Mouse (Mus musculus): Measurements from ENCODE around the gene Slc5a10. TPM values are rescaled to one million over a fixed set of nuclear protein-coding genes. Genes with fewer than 3 reads are reported as not detected.

Slc5a10 gene
- polyA plus RNA-seq, 1 experiment, result 0.27 TPM

GRCm38 (mm10) chr11:61745781-61746180 is 25.2 kb upstream of the Slc5a10 start:
- 95% methylated on average over 9 of the region's 9 CpGs for WGBS
- H3K27ac ChIP-seq (ENCODE audit: control insufficient read depth, insufficient read depth, low read length), result no peak overlapping the region
- no peak for DNase-seq
- H3K27me3 ChIP-seq (ENCODE audit: control insufficient read depth, insufficient read depth, low read length), result no peaks in the 10 kb centered on the region
- TF ChIP-seq CTCF (IDR thresholded peaks at IDR 0.05; ENCODE audit: borderline replicate concordance, control insufficient read depth, extremely low read depth, insufficient read depth, low read length, poor library complexity), result no peak
- TF ChIP-seq POLR2A (IDR thresholded peaks at IDR 0.05; ENCODE audit: control insufficient read depth, extremely low read depth, insufficient read depth, low read length, poor library complexity), result no peak
- no peaks in the 10 kb centered on the region for H3K4me1 ChIP-seq (replicated peaks; ENCODE audit: control insufficient read depth, insufficient read depth, low read length)
- H3K36me3 ChIP-seq (ENCODE audit: control insufficient read depth, insufficient read depth, low read length), result peaks cover 49% of the 10 kb centered on the region
- H3K4me3 ChIP-seq (ENCODE audit: control insufficient read depth, insufficient read depth, low read length), result no peak overlapping the region

- no peaks in the 10 kb centered on the region for H3K4me1 ChIP-seq (replicated peaks; ENCODE audit: control insufficient read depth, insufficient read depth, low read length)
- no peak overlapping the region for H3K4me3 ChIP-seq (ENCODE audit: control insufficient read depth, insufficient read depth, low read length)
- no peak for DNase-seq
- TF ChIP-seq POLR2A (IDR thresholded peaks at IDR 0.05; ENCODE audit: control insufficient read depth, extremely low read depth, insufficient read depth, low read length, poor library complexity) (no peak), CTCF (IDR thresholded peaks at IDR 0.05; ENCODE audit: borderline replicate concordance, control insufficient read depth, extremely low read depth, insufficient read depth, low read length, poor library complexity) (no peak)
- H3K27ac ChIP-seq (ENCODE audit: control insufficient read depth, insufficient read depth, low read length), result no peak overlapping the region
- WGBS, result 82% methylated on average over 3 of the region's 3 CpGs
- H3K27me3 ChIP-seq (ENCODE audit: control insufficient read depth, insufficient read depth, low read length), result no peaks in the 10 kb centered on the region
- H3K36me3 ChIP-seq (ENCODE audit: control insufficient read depth, insufficient read depth, low read length), result peaks cover 51% of the 10 kb centered on the region
These were observed 23.8 kb upstream of the Slc5a10 start for GRCm38 (mm10) chr11:61744460-61744859.

GRCm38 (mm10) chr11:61743768-61744167 is 23.1 kb upstream of the Slc5a10 start:
- H3K36me3 ChIP-seq (ENCODE audit: control insufficient read depth, insufficient read depth, low read length), result peaks cover 54% of the 10 kb centered on the region
- H3K27me3 ChIP-seq (ENCODE audit: control insufficient read depth, insufficient read depth, low read length), result no peaks in the 10 kb centered on the region
- TF ChIP-seq POLR2A (IDR thresholded peaks at IDR 0.05; ENCODE audit: control insufficient read depth, extremely low read depth, insufficient read depth, low read length, poor library complexity) (no peak), CTCF (IDR thresholded peaks at IDR 0.05; ENCODE audit: borderline replicate concordance, control insufficient read depth, extremely low read depth, insufficient read depth, low read length, poor library complexity) (no peak)
- no peak for DNase-seq
- no peak overlapping the region for H3K4me3 ChIP-seq (ENCODE audit: control insufficient read depth, insufficient read depth, low read length)
- 93% methylated on average over 3 of the region's 3 CpGs for WGBS
- H3K4me1 ChIP-seq (replicated peaks; ENCODE audit: control insufficient read depth, insufficient read depth, low read length), result no peaks in the 10 kb centered on the region
- H3K27ac ChIP-seq (ENCODE audit: control insufficient read depth, insufficient read depth, low read length), result no peak overlapping the region

- TF ChIP-seq CTCF (IDR thresholded peaks at IDR 0.05; ENCODE audit: borderline replicate concordance, control insufficient read depth, extremely low read depth, insufficient read depth, low read length, poor library complexity) (no peak), POLR2A (IDR thresholded peaks at IDR 0.05; ENCODE audit: control insufficient read depth, extremely low read depth, insufficient read depth, low read length, poor library complexity) (no peak)
- DNase-seq, result no peak
- Histone ChIP-seq H3K27me3 (ENCODE audit: control insufficient read depth, insufficient read depth, low read length) (no peaks in the 10 kb centered on the region), H3K4me1 (replicated peaks; ENCODE audit: control insufficient read depth, insufficient read depth, low read length) (no peaks in the 10 kb centered on the region), H3K27ac (ENCODE audit: control insufficient read depth, insufficient read depth, low read length) (no peak overlapping the region), H3K36me3 (ENCODE audit: control insufficient read depth, insufficient read depth, low read length) (peaks cover 67% of the 10 kb centered on the region), H3K4me3 (ENCODE audit: control insufficient read depth, insufficient read depth, low read length) (no peak overlapping the region)
- 93% methylated on average over 1 of the region's 1 CpGs for WGBS
These were observed 19.9 kb upstream of the Slc5a10 start for GRCm38 (mm10) chr11:61740500-61740899.

- TF ChIP-seq POLR2A (IDR thresholded peaks at IDR 0.05; ENCODE audit: control insufficient read depth, extremely low read depth, insufficient read depth, low read length, poor library complexity), result no peak
- no peak for TF ChIP-seq CTCF (IDR thresholded peaks at IDR 0.05; ENCODE audit: borderline replicate concordance, control insufficient read depth, extremely low read depth, insufficient read depth, low read length, poor library complexity)
- DNase-seq, result no peak
- Histone ChIP-seq H3K27ac (ENCODE audit: control insufficient read depth, insufficient read depth, low read length) (no peak overlapping the region), H3K36me3 (ENCODE audit: control insufficient read depth, insufficient read depth, low read length) (peaks cover 68% of the 10 kb centered on the region), H3K4me3 (ENCODE audit: control insufficient read depth, insufficient read depth, low read length) (no peak overlapping the region), H3K4me1 (replicated peaks; ENCODE audit: control insufficient read depth, insufficient read depth, low read length) (no peaks in the 10 kb centered on the region), H3K27me3 (ENCODE audit: control insufficient read depth, insufficient read depth, low read length) (no peaks in the 10 kb centered on the region)
- WGBS, result 89% methylated on average over 1 of the region's 1 CpGs
These were observed 16.7 kb upstream of the Slc5a10 start for GRCm38 (mm10) chr11:61737290-61737689.

GRCm38 (mm10) chr11:61732672-61733071 is 12.0 kb upstream of the Slc5a10 start:
- peaks cover 56% of the 10 kb centered on the region for H3K36me3 ChIP-seq (ENCODE audit: control insufficient read depth, insufficient read depth, low read length)
- TF ChIP-seq POLR2A (IDR thresholded peaks at IDR 0.05; ENCODE audit: control insufficient read depth, extremely low read depth, insufficient read depth, low read length, poor library complexity) (no peak), CTCF (IDR thresholded peaks at IDR 0.05; ENCODE audit: borderline replicate concordance, control insufficient read depth, extremely low read depth, insufficient read depth, low read length, poor library complexity) (no peak)
- no peak overlapping the region for H3K4me3 ChIP-seq (ENCODE audit: control insufficient read depth, insufficient read depth, low read length)
- DNase-seq, result no peak
- no peaks in the 10 kb centered on the region for H3K4me1 ChIP-seq (replicated peaks; ENCODE audit: control insufficient read depth, insufficient read depth, low read length)
- 91% methylated on average over 7 of the region's 7 CpGs for WGBS
- no peak overlapping the region for H3K27ac ChIP-seq (ENCODE audit: control insufficient read depth, insufficient read depth, low read length)
- no peaks in the 10 kb centered on the region for H3K27me3 ChIP-seq (ENCODE audit: control insufficient read depth, insufficient read depth, low read length)

- Histone ChIP-seq H3K4me1 (replicated peaks; ENCODE audit: control insufficient read depth, insufficient read depth, low read length) (no peaks in the 10 kb centered on the region), H3K27me3 (ENCODE audit: control insufficient read depth, insufficient read depth, low read length) (no peaks in the 10 kb centered on the region), H3K36me3 (ENCODE audit: control insufficient read depth, insufficient read depth, low read length) (peaks cover 20% of the 10 kb centered on the region), H3K4me3 (ENCODE audit: control insufficient read depth, insufficient read depth, low read length) (no peak overlapping the region), H3K27ac (ENCODE audit: control insufficient read depth, insufficient read depth, low read length) (no peak overlapping the region)
- TF ChIP-seq CTCF (IDR thresholded peaks at IDR 0.05; ENCODE audit: borderline replicate concordance, control insufficient read depth, extremely low read depth, insufficient read depth, low read length, poor library complexity), result no peak
- TF ChIP-seq POLR2A (IDR thresholded peaks at IDR 0.05; ENCODE audit: control insufficient read depth, extremely low read depth, insufficient read depth, low read length, poor library complexity), result no peak
- WGBS, result 50% methylated on average over 2 of the region's 2 CpGs
- DNase-seq, result no peak
These were observed 7.4 kb upstream of the Slc5a10 start for GRCm38 (mm10) chr11:61728037-61728436.
